Mouse (Mus musculus) erythroblast, embryonic 14.5 days (primary cell): Measurements from ENCODE around the gene Pla1a. TPM values are rescaled to one million over a fixed set of nuclear protein-coding genes. Genes with fewer than 3 reads are reported as not detected.

Experiments
- H3K27me3 ChIP-seq: 2 replicates; pipeline ENCODE4 v1.6.1; 2012; ENCODE audit warnings: inconsistent platforms; ENCODE audit not compliant: control insufficient read depth
- H3K36me3 ChIP-seq: 2 replicates; pipeline ENCODE4 v1.6.1; 2012; ENCODE audit warnings: mild to moderate bottlenecking, inconsistent platforms; ENCODE audit not compliant: control insufficient read depth
- H3K4me1 ChIP-seq: 2 replicates; pipeline ENCODE4 v1.6.1; 2012; ENCODE audit warnings: inconsistent platforms; ENCODE audit not compliant: control insufficient read depth
- H3K4me3 ChIP-seq: replicated peaks from 2 replicates; pipeline ENCODE3; 2012; ENCODE audit warnings: moderate library complexity, mild to moderate bottlenecking, inconsistent platforms
- H3K9me3 ChIP-seq: 2 replicates; pipeline ENCODE4 v1.6.1; 2012; ENCODE audit warnings: low read length, inconsistent platforms, mixed read lengths; ENCODE audit not compliant: control insufficient read depth
- GATA1 ChIP-seq: IDR thresholded peaks from 2 replicates; pipeline ENCODE4 v1.6.1; 2012; ENCODE audit warnings: low read length, inconsistent platforms, mixed read lengths
- TAL1 ChIP-seq: IDR thresholded peaks from 3 replicates; pipeline ENCODE4 v1.6.1; 2012; ENCODE audit warnings: low read length, inconsistent platforms, mixed read lengths
- polyA plus RNA-seq: library from polyadenylated mRNA; stranded (reverse); fragments of >175 nt; gene quantifications from 2 replicates; pipeline ENCODE4 v1.2.3, GENCODE M21; 2012

Gene Pla1a
- polyA plus RNA-seq, 1 experiment, result not detected

DNA sequence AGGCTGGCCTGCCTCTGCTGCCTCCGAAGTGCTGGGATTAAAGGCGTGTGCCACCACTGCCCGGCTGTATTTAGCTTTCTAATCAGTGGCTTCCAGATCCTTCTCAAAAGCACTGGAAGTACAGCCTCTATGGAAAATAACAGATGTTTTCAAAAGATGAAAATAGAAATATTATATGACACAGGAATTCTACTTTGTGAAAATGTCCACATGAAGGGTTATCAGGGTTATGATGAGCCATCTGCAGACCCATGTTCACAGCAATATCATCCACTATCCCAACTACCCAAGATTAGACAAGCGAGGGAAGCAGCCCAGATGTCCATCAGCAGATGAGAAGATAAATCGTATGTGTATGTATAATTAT is 39.5 kb upstream of the Pla1a start:
- Histone ChIP-seq H3K9me3 (no peaks in the 10 kb centered on the region), H3K4me1 (peaks cover 63% of the 10 kb centered on the region), H3K4me3 (no peak overlapping the region), H3K36me3 (no peaks in the 10 kb centered on the region), H3K27me3 (peaks cover 8% of the 10 kb centered on the region)
- TF ChIP-seq GATA1, result no peak
- TF ChIP-seq TAL1, result no peak

DNA sequence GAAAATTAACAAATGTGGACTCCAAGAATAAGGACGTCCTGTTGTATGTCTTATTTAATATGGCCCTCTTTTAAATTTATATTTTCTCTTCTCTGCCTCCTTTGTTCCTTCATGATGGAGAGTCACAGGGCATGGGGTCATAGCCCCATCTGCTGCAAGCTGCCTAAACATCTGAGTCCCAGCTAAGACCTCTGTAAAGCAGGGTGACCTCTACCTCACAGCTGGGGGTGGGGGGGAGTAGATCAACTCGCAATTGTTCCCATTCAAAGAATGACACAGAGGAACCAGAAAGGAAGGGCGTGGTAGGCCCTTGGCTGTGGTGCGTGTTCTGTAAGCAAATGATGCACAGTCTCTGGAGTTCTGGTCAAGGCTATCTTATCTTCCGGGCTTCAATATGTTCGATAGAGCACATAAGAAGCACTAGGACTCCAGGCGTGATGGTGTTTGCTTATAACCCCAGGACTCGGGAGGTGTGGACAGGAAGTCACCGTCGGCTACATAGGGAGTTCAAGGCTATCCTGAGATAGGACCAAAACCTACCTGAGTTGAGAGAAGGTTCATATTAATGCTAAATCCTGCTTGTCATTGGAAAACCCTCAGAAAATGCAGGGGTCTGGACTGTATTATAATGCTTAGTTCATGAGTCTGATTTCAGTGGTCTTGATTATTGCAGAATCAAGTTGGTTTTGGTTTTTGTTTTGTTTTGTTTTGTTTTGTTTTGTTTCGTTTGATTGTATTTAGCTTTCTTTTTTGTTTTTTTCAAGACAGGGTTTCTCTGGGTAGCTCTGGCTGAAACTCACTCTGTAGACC is 39.0 kb upstream of the Pla1a start:
- TF ChIP-seq GATA1 (no peak), TAL1 (no peak)
- H3K4me1 ChIP-seq, result peaks cover 66% of the 10 kb centered on the region

GRCm38 (mm10) chr16:38469437-38469836 is 36.5 kb upstream of the Pla1a start:
- TF ChIP-seq TAL1, result no peak
- no peak for TF ChIP-seq GATA1
- Histone ChIP-seq H3K4me3 (no peak overlapping the region), H3K9me3 (no peaks in the 10 kb centered on the region), H3K36me3 (no peaks in the 10 kb centered on the region), H3K4me1 (peaks cover 53% of the 10 kb centered on the region), H3K27me3 (no peaks in the 10 kb centered on the region)

More for the DNA sequence above, 39.0 kb upstream of the Pla1a start:
- Histone ChIP-seq H3K27me3 (peaks cover 6% of the 10 kb centered on the region), H3K36me3 (no peaks in the 10 kb centered on the region), H3K4me3 (no peak overlapping the region), H3K9me3 (no peaks in the 10 kb centered on the region)

DNA sequence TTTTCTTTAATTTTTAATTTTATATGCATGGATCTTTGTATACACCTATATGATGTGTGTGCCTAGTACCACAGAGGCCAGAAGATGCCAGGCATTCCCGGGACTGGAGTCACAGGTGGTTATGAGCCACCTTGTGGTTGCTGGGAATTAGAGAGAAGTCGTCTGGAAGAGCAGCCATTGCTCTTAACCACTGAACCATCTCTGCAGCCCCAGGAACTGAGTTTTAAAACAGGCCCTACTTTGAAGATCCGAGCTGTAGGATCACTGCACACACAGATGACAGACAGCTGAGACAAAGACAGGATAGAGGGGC is 35.7 kb upstream of the Pla1a start:
- Histone ChIP-seq H3K27me3 (no peaks in the 10 kb centered on the region), H3K4me1 (peaks cover 45% of the 10 kb centered on the region), H3K36me3 (no peaks in the 10 kb centered on the region), H3K4me3 (no peak overlapping the region), H3K9me3 (no peaks in the 10 kb centered on the region)
- TF ChIP-seq TAL1 (no peak), GATA1 (no peak)

DNA sequence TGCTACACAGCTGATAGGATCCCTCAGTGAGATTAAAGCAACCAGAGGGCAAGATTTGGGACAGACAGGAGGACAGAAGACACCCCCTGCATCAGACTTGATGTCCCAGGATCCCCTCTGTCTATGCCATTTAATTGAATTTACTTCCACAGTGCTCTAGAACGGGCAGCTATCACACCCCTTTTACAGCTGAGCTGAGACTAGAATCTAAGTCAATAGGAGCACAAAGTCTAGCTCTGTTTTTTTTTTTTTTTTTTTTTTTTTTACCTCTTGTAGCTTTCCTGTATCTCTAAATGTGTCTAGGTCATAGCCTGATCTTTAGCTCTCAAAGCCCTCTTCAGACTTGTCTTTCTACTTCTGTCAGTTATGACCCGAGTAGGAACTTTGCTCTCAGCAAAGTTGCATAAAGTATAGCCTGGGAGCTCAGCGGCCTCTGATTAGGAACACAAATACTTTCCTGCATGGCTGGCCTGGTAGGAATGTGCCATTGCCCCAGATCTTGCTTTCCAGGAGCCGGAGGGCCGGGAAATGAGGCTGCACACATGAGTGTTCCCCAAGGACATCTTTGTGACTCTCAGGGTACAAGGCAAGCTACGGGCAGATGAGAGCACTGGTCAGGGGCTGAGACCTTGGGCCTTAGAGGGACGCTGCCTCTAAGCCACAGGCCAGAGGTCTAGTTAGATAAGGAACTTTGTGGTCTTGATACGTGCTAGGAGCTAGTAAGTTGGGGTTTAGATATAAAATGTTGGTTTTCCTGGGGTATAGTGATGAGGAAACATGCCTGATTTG is 35.2 kb upstream of the Pla1a start:
- TF ChIP-seq GATA1, result no peak
- no peak for TF ChIP-seq TAL1
- no peaks in the 10 kb centered on the region for H3K36me3 ChIP-seq
- H3K27me3 ChIP-seq, result no peaks in the 10 kb centered on the region
- H3K4me3 ChIP-seq, result no peak overlapping the region
- peaks cover 41% of the 10 kb centered on the region for H3K4me1 ChIP-seq
- H3K9me3 ChIP-seq, result no peaks in the 10 kb centered on the region

GRCm38 (mm10) chr16:38467091-38467916 is 34.4 kb upstream of the Pla1a start:
- Histone ChIP-seq H3K27me3 (no peaks in the 10 kb centered on the region), H3K9me3 (no peaks in the 10 kb centered on the region), H3K4me1 (peaks cover 34% of the 10 kb centered on the region), H3K36me3 (no peaks in the 10 kb centered on the region), H3K4me3 (no peak overlapping the region)
- TF ChIP-seq TAL1, result no peak
- TF ChIP-seq GATA1, result no peak

DNA sequence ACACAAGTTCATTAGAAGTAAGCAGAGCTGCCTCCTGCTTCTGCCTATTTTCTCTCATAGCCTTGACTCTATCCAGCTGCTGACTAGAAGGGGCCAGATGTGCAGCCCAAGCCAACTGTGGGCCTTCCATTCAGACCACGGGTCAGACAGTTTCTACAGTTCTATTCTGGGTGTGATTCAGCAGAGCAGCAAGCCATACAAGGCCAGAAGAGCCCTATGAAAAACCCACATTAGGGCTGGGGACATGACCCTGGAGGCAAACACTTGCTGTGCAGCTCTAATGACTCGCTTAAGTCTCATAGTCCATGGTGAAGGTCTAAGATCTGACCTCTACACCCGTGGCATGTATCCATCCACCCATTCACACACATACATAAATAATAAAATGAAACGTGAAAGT is 33.1 kb upstream of the Pla1a start:
- no peak for TF ChIP-seq GATA1
- no peak for TF ChIP-seq TAL1
- Histone ChIP-seq H3K4me3 (no peak overlapping the region), H3K36me3 (no peaks in the 10 kb centered on the region), H3K27me3 (no peaks in the 10 kb centered on the region), H3K9me3 (no peaks in the 10 kb centered on the region), H3K4me1 (peaks cover 28% of the 10 kb centered on the region)

DNA sequence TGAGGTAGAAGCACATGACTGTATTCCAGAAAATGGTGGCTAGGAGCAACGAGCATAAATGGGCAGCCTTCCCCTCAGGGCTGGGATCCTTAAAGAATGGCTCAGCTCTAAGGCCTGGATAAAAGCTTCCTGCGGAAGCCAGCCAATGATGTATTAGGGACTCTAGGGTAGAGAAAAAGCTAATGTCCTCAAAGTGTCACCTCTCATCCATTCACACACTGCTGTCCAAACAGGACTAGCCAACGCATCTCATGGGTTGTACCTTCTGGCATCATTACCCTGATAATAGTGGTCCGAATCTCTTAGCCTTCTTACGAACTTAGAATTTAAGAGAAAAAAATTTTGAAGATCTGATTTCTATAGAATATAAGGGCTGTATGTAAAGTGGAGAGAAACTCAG is 30.4 kb upstream of the Pla1a start:
- H3K9me3 ChIP-seq, result no peaks in the 10 kb centered on the region
- peaks cover 30% of the 10 kb centered on the region for H3K4me1 ChIP-seq
- H3K27me3 ChIP-seq, result no peaks in the 10 kb centered on the region
- H3K36me3 ChIP-seq, result no peaks in the 10 kb centered on the region
- no peak for TF ChIP-seq GATA1
- no peak for TF ChIP-seq TAL1
- no peak overlapping the region for H3K4me3 ChIP-seq

- no peaks in the 10 kb centered on the region for H3K36me3 ChIP-seq
- H3K4me1 ChIP-seq, result peaks cover 21% of the 10 kb centered on the region
- TF ChIP-seq GATA1 (no peak), TAL1 (no peak)
- H3K27me3 ChIP-seq, result no peaks in the 10 kb centered on the region
- no peak overlapping the region for H3K4me3 ChIP-seq
- H3K9me3 ChIP-seq, result no peaks in the 10 kb centered on the region
These were observed 29.2 kb upstream of the Pla1a start for GRCm38 (mm10) chr16:38462161-38462560.
